Mouse (Mus musculus): ENCODE measurements around the gene Med12l.

DNA sequence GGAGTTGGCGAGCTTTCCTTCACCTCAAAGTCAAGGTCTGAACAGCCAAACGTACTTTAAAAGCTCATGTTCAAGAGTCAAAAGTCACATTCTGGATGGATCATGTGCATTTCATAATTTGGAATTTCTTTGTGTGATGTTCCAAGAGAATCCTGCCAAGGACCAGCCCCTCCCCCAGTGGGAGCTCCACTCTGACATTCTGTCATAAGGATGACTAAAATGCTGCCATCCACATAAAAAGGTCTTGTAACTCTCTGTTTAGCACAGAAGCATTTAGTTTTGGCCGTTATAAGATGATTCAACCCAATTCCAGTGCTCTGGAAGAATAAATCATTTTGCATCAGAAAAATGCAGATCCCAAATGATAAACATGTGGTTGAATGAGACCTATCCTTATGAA, 348.5 kb downstream of the Med12l start:
- no peak for TF ChIP-seq POLR2A (IDR thresholded peaks at IDR 0.05; ENCODE audit: low read depth, low read length)
- no peak for TF ChIP-seq E2F4 (IDR thresholded peaks at IDR 0.05; ENCODE audit: insufficient replicate concordance, low read depth, low read length)
- no peak for TF ChIP-seq ZC3H11A (IDR thresholded peaks at IDR 0.05; ENCODE audit: low read depth, low read length)
